Mouse (Mus musculus): Measurements from ENCODE around the gene Nme3. TPM values are rescaled to one million over a fixed set of nuclear protein-coding genes. Genes with fewer than 3 reads are reported as not detected.

Gene Nme3
- 15.3 TPM for total RNA-seq (2023)

GRCm38 (mm10) chr17:24896241-24896992, at the start of gene Nme3:
Gene Nme3 (plus strand): TSS chr17:24896500.

GRCm38 (mm10) chr17:24850065-24850772, 46.1 kb upstream of the Nme3 start, which contains the start of gene Fahd1:
Gene Fahd1 (minus strand): TSS chr17:24850364.

GRCm38 (mm10) chr17:24865776-24866175, 30.5 kb upstream of the Nme3 start, which contains the start of gene Igfals:
Gene Igfals (plus strand): TSS chr17:24865997.

GRCm38 (mm10) chr17:24886134-24886931, 10.0 kb upstream of the Nme3 start, which contains the start of the genes Nubp2 and Spsb3:
Gene Nubp2 (minus strand): TSS chr17:24886349.
Gene Spsb3 (plus strand): TSS chr17:24886643.

GRCm38 (mm10) chr17:24894995-24895547, 1.2 kb upstream of the Nme3 start, which contains the start of the genes Eme2 and Mrps34:
Gene Eme2 (minus strand): TSS chr17:24895087.
Gene Mrps34 (plus strand): TSS chr17:24895116.

GRCm38 (mm10) chr17:24936259-24937237, 40.2 kb downstream of the Nme3 start, which contains the start of gene Mapk8ip3:
Gene Mapk8ip3 (minus strand): TSS chr17:24936977.

Other genes with a start within 250 kb of the Nme3 start
- gene Slc9a3r2, start 246.2 kb upstream of the Nme3 start, total RNA-seq (2023) = 0.73 TPM
- not detected for gene Npw, start 238.0 kb upstream of the Nme3 start, total RNA-seq (2023)
- gene Zfp598, start 226.8 kb upstream of the Nme3 start, total RNA-seq (2023) = 63.8 TPM
- gene Syngr3, start 206.5 kb upstream of the Nme3 start, total RNA-seq (2023) = not detected
- 14.5 TPM for gene Gfer, start 200.3 kb upstream of the Nme3 start, total RNA-seq (2023)
- gene Noxo1, start 200.3 kb upstream of the Nme3 start, total RNA-seq (2023) = 2.7 TPM
- 29.7 TPM for gene Tbl3, start 188.8 kb upstream of the Nme3 start, total RNA-seq (2023)
- gene Rnf151, start 178.4 kb upstream of the Nme3 start, total RNA-seq (2023) = not detected
- gene Rps2, start 178.4 kb upstream of the Nme3 start, total RNA-seq (2023) = 1,468 TPM
- 64.9 TPM for gene Ndufb10, start 172.0 kb upstream of the Nme3 start, total RNA-seq (2023)
- not detected for gene Rpl3l, start 168.7 kb upstream of the Nme3 start, total RNA-seq (2023)
- gene Msrb1, start 159.9 kb upstream of the Nme3 start, total RNA-seq (2023) = 31.3 TPM
- gene Hs3st6, start 143.5 kb upstream of the Nme3 start, total RNA-seq (2023) = not detected
- gene Meiob, start 92.2 kb upstream of the Nme3 start, total RNA-seq (2023) = not detected
- gene Hagh, start 56.4 kb upstream of the Nme3 start, total RNA-seq (2023) = 29.9 TPM
- gene Fahd1, start 46.1 kb upstream of the Nme3 start, total RNA-seq (2023) = 2.1 TPM
- gene Igfals, start 30.5 kb upstream of the Nme3 start, total RNA-seq (2023) = not detected
- gene Nubp2, start 10.2 kb upstream of the Nme3 start, total RNA-seq (2023) = 56.2 TPM
- gene Spsb3, start 9.9 kb upstream of the Nme3 start, total RNA-seq (2023) = 27.0 TPM
- gene Eme2, start 1.4 kb upstream of the Nme3 start, total RNA-seq (2023) = 66.7 TPM
- 40.3 TPM for gene Mrps34, start 1.4 kb upstream of the Nme3 start, total RNA-seq (2023)
- 222 TPM for gene Mapk8ip3, start 40.5 kb downstream of the Nme3 start, total RNA-seq (2023)
- gene Jpt2, start 64.2 kb downstream of the Nme3 start, total RNA-seq (2023) = 22.7 TPM
- 35.0 TPM for gene Cramp1l, start 119.3 kb downstream of the Nme3 start, total RNA-seq (2023)
- 23.8 TPM for gene Ift140, start 119.6 kb downstream of the Nme3 start, total RNA-seq (2023)
- gene Tmem204, start 187.1 kb downstream of the Nme3 start, total RNA-seq (2023) = not detected
- 37.1 TPM for gene Telo2, start 219.5 kb downstream of the Nme3 start, total RNA-seq (2023)
- not detected for gene Ptx4, start 224.3 kb downstream of the Nme3 start, total RNA-seq (2023)
- 33.9 TPM for gene Clcn7, start 236.9 kb downstream of the Nme3 start, total RNA-seq (2023)